Mouse (Mus musculus) heart, embryonic 16.5 days (tissue): ENCODE measurements around the gene Ltv1. TPM values are rescaled to one million over a fixed set of nuclear protein-coding genes. Genes with fewer than 3 reads are reported as not detected.

Experiments used
- polyA plus RNA-seq: library from polyadenylated mRNA; unstranded; fragments of >200 nt; fragmentation: Nextera tagmentation; extraction: Ambion mirVana; gene quantifications from 2 replicates; pipeline ENCODE4 v1.2.1, GENCODE M21; 2015

Gene Ltv1
- polyA plus RNA-seq, 1 experiment from 2014 or later, result 47.1 TPM

Other genes starting within 250 kb of the Ltv1 start
- 6.2 and 7.8 TPM in 2 replicates for gene Stx11, start 228.9 kb downstream of the Ltv1 start, polyA plus RNA-seq
- gene Sf3b5, start 187.8 kb downstream of the Ltv1 start, polyA plus RNA-seq, result 25.7 and 26.8 TPM in 2 replicates
- 159 and 181 TPM in 2 replicates for gene Plagl1, start 132.7 kb downstream of the Ltv1 start, polyA plus RNA-seq
- gene Zc2hc1b, start 15.1 kb downstream of the Ltv1 start, polyA plus RNA-seq, result not detected in 2 replicates